Mouse (Mus musculus): Measurements from ENCODE around the gene Ccnq. TPM values are rescaled to one million over a fixed set of nuclear protein-coding genes. Genes with fewer than 3 reads are reported as not detected.

Ccnq gene
- total RNA-seq (2023; ENCODE audit: inconsistent age) = 10.6 to 15.6 TPM (median 13.4 TPM) in 4 replicates

DNA sequence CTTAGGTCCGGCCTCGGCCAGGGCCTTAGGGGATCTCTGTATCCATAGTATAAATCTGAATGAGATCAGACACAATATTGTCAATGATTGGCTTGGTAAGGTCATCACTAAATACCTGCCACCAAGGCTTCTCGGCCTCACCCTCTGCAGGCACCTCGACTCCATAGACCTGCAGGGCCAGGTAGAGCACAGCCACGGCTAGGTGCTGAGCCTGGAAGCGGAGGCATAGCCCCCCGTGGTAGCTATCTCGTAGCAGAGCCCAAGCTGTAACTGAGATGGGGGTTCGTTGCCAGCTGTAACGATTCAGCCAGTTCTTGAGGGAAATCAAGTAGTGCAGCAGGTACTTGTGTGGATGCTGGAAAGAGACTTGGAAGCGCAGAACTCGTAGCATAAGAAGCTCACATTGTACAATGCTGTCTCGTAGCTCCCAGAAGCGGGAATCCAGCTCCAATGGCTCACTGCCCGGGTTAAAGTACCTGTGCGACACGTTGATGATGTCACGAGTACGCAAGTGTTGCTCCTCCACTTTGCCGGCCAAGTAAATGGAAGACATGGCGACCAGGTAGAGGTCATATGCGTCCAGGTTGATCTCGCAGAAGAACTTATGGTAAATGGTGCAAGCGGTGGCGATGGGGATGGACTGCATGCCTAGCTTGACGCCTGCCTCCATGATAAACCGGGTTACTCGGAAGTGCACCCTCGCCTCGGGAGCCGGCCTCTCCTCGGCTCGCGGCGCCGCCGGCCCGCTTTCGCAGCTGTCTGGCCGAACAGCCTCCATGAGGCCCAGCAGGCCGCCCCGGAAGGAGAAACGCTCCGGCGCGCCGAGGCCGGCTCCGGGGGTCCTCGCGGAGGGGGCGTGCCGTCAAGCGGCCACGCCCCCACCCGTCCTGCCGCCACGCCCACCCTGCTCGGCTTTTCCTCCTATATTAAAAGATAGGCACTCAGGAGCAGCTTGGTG lies at the start of gene Ccnq:
Gene Ccnq, minus strand, starts transcription at position 845 of the 958 bp plus-strand sequence.

Other genes with a start within 250 kb of the Ccnq start
- not detected in 4 replicates for gene Sebox, start 248.3 kb downstream of the Ccnq start, total RNA-seq (2023; ENCODE audit: inconsistent age)
- gene Tmem199, start 239.6 kb downstream of the Ccnq start, total RNA-seq (2023; ENCODE audit: inconsistent age) = 34.4 to 42.9 TPM (median 41.0 TPM) in 4 replicates
- 30.4 to 43.1 TPM (median 39.2 TPM) in 4 replicates for gene Poldip2, start 239.5 kb downstream of the Ccnq start, total RNA-seq (2023; ENCODE audit: inconsistent age)
- 15.2 to 18.9 TPM (median 15.9 TPM) in 4 replicates for gene Tnfaip1, start 215.4 kb downstream of the Ccnq start, total RNA-seq (2023; ENCODE audit: inconsistent age)
- 21.9 to 27.7 TPM (median 23.5 TPM) in 4 replicates for gene Ift20, start 215.4 kb downstream of the Ccnq start, total RNA-seq (2023; ENCODE audit: inconsistent age)
- 3.6 to 6.5 TPM (median 5.7 TPM) in 4 replicates for gene Tmem97, start 201.0 kb downstream of the Ccnq start, total RNA-seq (2023; ENCODE audit: inconsistent age)
- gene Nlk, start 54.4 kb downstream of the Ccnq start, total RNA-seq (2023; ENCODE audit: inconsistent age) = 21.5 to 23.5 TPM (median 22.7 TPM) in 4 replicates
- 3.3 to 9.0 TPM (median 6.2 TPM) in 4 replicates for gene Lyrm9, start 74.9 kb upstream of the Ccnq start, total RNA-seq (2023; ENCODE audit: inconsistent age)
- gene Nos2, start 169.1 kb upstream of the Ccnq start, total RNA-seq (2023; ENCODE audit: inconsistent age) = not detected in 4 replicates
- gene Lgals9, start 233.2 kb upstream of the Ccnq start, total RNA-seq (2023; ENCODE audit: inconsistent age) = 131 to 146 TPM (median 141 TPM) in 4 replicates

Measured in B cell, adult (primary cell).